In genomic region chr11:88717016-88717643, GRCm38 (mm10) we compare ENCODE assay signal across 8 mouse cellular contexts. TPM values are rescaled to one million over a fixed set of nuclear protein-coding genes. Genes with fewer than 3 reads are reported as not detected.
DNase-seq lines count a peak whose midpoint lies in the region; ATAC-seq and TF ChIP-seq lines count a peak whose summit lies in the region.

No protein-coding gene starts in this region.

- ATAC-seq in lung, embryonic 15.5 days (ENCODE audit: borderline replicate concordance, extremely low read depth, low FRiP score, low TSS enrichment) = no peak
- no peak for ATAC-seq in embryonic facial prominence, embryonic 13.5 days (ENCODE audit: insufficient number of reproducible peaks, insufficient read depth, low FRiP score, low TSS enrichment, low read depth)
- ATAC-seq in kidney, postnatal 0 days (replicated peaks; ENCODE audit: low FRiP score, low read depth) = no peak
- no peak for ATAC-seq in neural tube, embryonic 14.5 days (ENCODE audit: low read depth)

- intact Hi-C loops in left cerebral cortex, postnatal 25 days (cut with DNase I) = loop anchor here (1.0 to 5.0 kb wide), 4 partner anchors 75 to 730 kb away; partner anchors contain the start of gene Dynll2

- under 1% methylated on average over 19 of the region's 19 CpGs for WGBS in lung, embryonic 15.5 days
- WGBS in embryonic facial prominence, embryonic 13.5 days = under 1% methylated on average over 19 of the region's 19 CpGs
- under 1% methylated on average over 19 of the region's 19 CpGs for WGBS in kidney, postnatal 0 days
- under 1% methylated on average over 19 of the region's 19 CpGs for WGBS in neural tube, embryonic 14.5 days

- no peaks in the 10 kb centered on the region for H3K9me3 ChIP-seq in lung, embryonic 15.5 days
- no peaks in the 10 kb centered on the region for H3K9me3 ChIP-seq in embryonic facial prominence, embryonic 13.5 days
- no peaks in the 10 kb centered on the region for H3K9me3 ChIP-seq in kidney, postnatal 0 days (replicated peaks; ENCODE audit: low read length)
- H3K9me3 ChIP-seq in neural tube, embryonic 14.5 days (ENCODE audit: control insufficient read depth, low read length) = no peaks in the 10 kb centered on the region

- H3K4me3 ChIP-seq in lung, embryonic 15.5 days = peak overlapping the region; percentile 97
- peak overlapping the region; percentile 91 for H3K4me3 ChIP-seq in embryonic facial prominence, embryonic 13.5 days
- peak overlapping the region; percentile 95 for H3K4me3 ChIP-seq in kidney, postnatal 0 days (replicated peaks; ENCODE audit: low read depth, low read length)
- peak overlapping the region; percentile 85 for H3K4me3 ChIP-seq in neural tube, embryonic 14.5 days (ENCODE audit: low read depth, low read length)

- peak overlapping the region; percentile 79 for H3K4me2 ChIP-seq in lung, embryonic 15.5 days
- peak overlapping the region; percentile 92 for H3K4me2 ChIP-seq in embryonic facial prominence, embryonic 13.5 days
- peak overlapping the region; percentile 99 for H3K4me2 ChIP-seq in kidney, postnatal 0 days (ENCODE audit: low read length)
- H3K4me2 ChIP-seq in neural tube, embryonic 14.5 days (ENCODE audit: low read depth, low read length) = peak overlapping the region; percentile 57

- peak overlapping the region; percentile 89 for H3K27ac ChIP-seq in lung, embryonic 15.5 days
- peak overlapping the region; percentile 92 for H3K27ac ChIP-seq in embryonic facial prominence, embryonic 13.5 days
- H3K27ac ChIP-seq in kidney, postnatal 0 days = peak overlapping the region; percentile 96
- H3K27ac ChIP-seq in neural tube, embryonic 14.5 days (ENCODE audit: low read depth, low read length) = peak overlapping the region; percentile 85

- no peak for DNase-seq in lung, postnatal 14 days
- DNase-seq in kidney, postnatal 0 days (ENCODE audit: low spot score) = no peak
- DNase-seq in retina, postnatal 1 day = no peak
- no peak for DNase-seq in left cerebral cortex, postnatal 25 days (ENCODE audit: low spot score in 2 of 2)
- no peak for DNase-seq in urinary bladder, postnatal 25 days (ENCODE audit: low spot score)

- peak overlapping the region; percentile 96 for H3K9ac ChIP-seq in lung, embryonic 15.5 days
- peak overlapping the region; percentile 98 for H3K9ac ChIP-seq in embryonic facial prominence, embryonic 13.5 days
- H3K9ac ChIP-seq in kidney, postnatal 0 days (ENCODE audit: low read depth, low read length) = peak overlapping the region; percentile 96
- H3K9ac ChIP-seq in neural tube, embryonic 14.5 days (replicated peaks; ENCODE audit: low read depth, low read length) = peak overlapping the region; percentile 96

- H3K27me3 ChIP-seq in lung, embryonic 15.5 days = no peaks in the 10 kb centered on the region
- no peaks in the 10 kb centered on the region for H3K27me3 ChIP-seq in embryonic facial prominence, embryonic 13.5 days
- no peaks in the 10 kb centered on the region for H3K27me3 ChIP-seq in kidney, postnatal 0 days (ENCODE audit: insufficient read depth, low read length)
- H3K27me3 ChIP-seq in neural tube, embryonic 14.5 days (ENCODE audit: control insufficient read depth, insufficient read depth, low read length) = no peaks in the 10 kb centered on the region

- TF ChIP-seq CTCF in kidney, postnatal 0 days (IDR thresholded peaks at IDR 0.05; ENCODE audit: low read depth) = no peak

- H3K36me3 ChIP-seq in lung, embryonic 15.5 days = peaks cover 2% of the 10 kb centered on the region
- H3K36me3 ChIP-seq in embryonic facial prominence, embryonic 13.5 days = peaks cover 6% of the 10 kb centered on the region
- H3K36me3 ChIP-seq in kidney, postnatal 0 days (ENCODE audit: insufficient read depth, low read length) = no peaks in the 10 kb centered on the region
- H3K36me3 ChIP-seq in neural tube, embryonic 14.5 days (ENCODE audit: control insufficient read depth, insufficient read depth, low read length) = peaks cover 3% of the 10 kb centered on the region; the same call in 1 of the 2 replicates

- peaks cover 29% of the 10 kb centered on the region for H3K4me1 ChIP-seq in lung, embryonic 15.5 days
- H3K4me1 ChIP-seq in embryonic facial prominence, embryonic 13.5 days = peaks cover 43% of the 10 kb centered on the region
- no peaks in the 10 kb centered on the region; the same call in none of the 2 replicates for H3K4me1 ChIP-seq in kidney, postnatal 0 days (replicated peaks; ENCODE audit: insufficient read depth, low read length)
- H3K4me1 ChIP-seq in neural tube, embryonic 14.5 days (ENCODE audit: control insufficient read depth, insufficient read depth, low read length) = peaks cover 17% of the 10 kb centered on the region; the same call in 1 of the 2 replicates

RNA-seq across cellular contexts. Expression of gene Msi2, which starts 1.2 kb away (rescaled TPM):
- polyA plus RNA-seq in lung, embryonic 15.5 days (2015; fragmentation: Nextera tagmentation; extraction: Ambion mirVana) = 12.0 and 13.8 TPM in 2 replicates
- 18.7 and 19.0 TPM in 2 replicates for polyA plus RNA-seq in embryonic facial prominence, embryonic 13.5 days (2015; fragmentation: Nextera tagmentation; extraction: Ambion mirVana)
- 24.5 and 28.2 TPM in 2 replicates for polyA plus RNA-seq in kidney, postnatal 0 days (2015; fragmentation: Nextera tagmentation; extraction: Ambion mirVana)
- polyA plus RNA-seq in neural tube, embryonic 14.5 days (2014; fragmentation: Nextera tagmentation; extraction: Ambion mirVana) = 20.0 and 25.6 TPM in 2 replicates
- 100 to 1,000 TPM; 116 to 123 TPM for total RNA-seq in left cerebral cortex, postnatal 25 days (2021)
